Mouse (Mus musculus) intestine, postnatal 0 days (tissue): ENCODE measurements around the gene Tmem202. TPM values are rescaled to one million over a fixed set of nuclear protein-coding genes. Genes with fewer than 3 reads are reported as not detected.

ENCODE experiments used
- ATAC-seq: fragments of 200-750 bp; cut with Nextera tagmentation; 2 replicates; pipeline ENCODE4 v1.8.0; 2017; ENCODE audit warnings: mild to moderate bottlenecking, moderate TSS enrichment, moderate library complexity
- H3K27ac ChIP-seq: fragments of 300-500 bp; sonication (generic); 2 replicates; pipeline ENCODE4 v1.5.1; 2014; ENCODE audit warnings: mild to moderate bottlenecking, low read depth, low read length, moderate library complexity
- H3K27me3 ChIP-seq: fragments of 300-500 bp; sonication (generic); replicated peaks from 2 replicates; pipeline ENCODE4 v1.6.1; 2014; ENCODE audit warnings: low read length, mixed read lengths; ENCODE audit not compliant: control insufficient read depth, insufficient read depth
- H3K36me3 ChIP-seq: fragments of 300-500 bp; sonication (generic); 2 replicates; pipeline ENCODE4 v1.6.1; 2014; ENCODE audit warnings: mild to moderate bottlenecking, moderate library complexity; ENCODE audit not compliant: control insufficient read depth, insufficient read depth
- H3K4me1 ChIP-seq: fragments of 300-500 bp; sonication (generic); replicated peaks from 2 replicates; pipeline ENCODE4 v1.6.1; 2014; ENCODE audit warnings: antibody characterized with exemption, low read length, mixed read lengths; ENCODE audit not compliant: control insufficient read depth, insufficient read depth
- H3K4me2 ChIP-seq: fragments of 300-500 bp; sonication (generic); replicated peaks from 2 replicates; pipeline ENCODE4 v1.6.1; 2014; ENCODE audit warnings: low read depth, mild to moderate bottlenecking, moderate library complexity
- H3K4me3 ChIP-seq: fragments of 300-500 bp; sonication (generic); 2 replicates; pipeline ENCODE4 v1.5.1; 2014; ENCODE audit warnings: low read depth, low read length
- H3K9ac ChIP-seq: fragments of 300-500 bp; sonication (generic); 2 replicates; pipeline ENCODE4 v1.6.1; 2014; ENCODE audit warnings: mild to moderate bottlenecking, low read depth, low read length
- H3K9me3 ChIP-seq: fragments of 300-500 bp; sonication (generic); 2 replicates; pipeline ENCODE4 v1.6.1; 2016; ENCODE audit warnings: mixed run types; ENCODE audit not compliant: control insufficient read depth
- CTCF ChIP-seq: sonication (generic); IDR thresholded peaks from 2 replicates; pipeline ENCODE4 v1.5.1; 2016; ENCODE audit warnings: low read depth, mild to moderate bottlenecking, control low read depth, antibody characterized with exemption, moderate library complexity
- WGBS: fragments of 180-500 bp; shearing (Covaris S2); extraction: QIAGEN DNeasy Blood & Tissue Kit; methylation state at CpG from one replicate; pipeline ENCODE4 v1.1.7; 2014; 5-methylcytosine and 5-hydroxymethylcytosine counted together
- polyA plus RNA-seq: library from polyadenylated mRNA; unstranded; fragments of >200 nt; fragmentation: Nextera tagmentation; extraction: Ambion mirVana; gene quantifications from 2 replicates; pipeline ENCODE4 v1.2.1, GENCODE M21; 2015

Tmem202 gene
- polyA plus RNA-seq, 1 experiment from 2014 or later, result 3.0 TPM

GRCm38 (mm10) chr9:59485511-59486075, 54.1 kb downstream of the Tmem202 start:
- WGBS, result under 1% methylated on average over 34 of the region's 34 CpGs

GRCm38 (mm10) chr9:59484760-59485159, 54.9 kb downstream of the Tmem202 start:
- ATAC-seq, result no peak

More at GRCm38 (mm10) chr9:59485511-59486075, 54.1 kb downstream of the Tmem202 start:
- H3K4me1 ChIP-seq, result 0 out of 2 replicates have a peak, but pooled peaks cover 4% of the 10 kb centered on the region
- H3K36me3 ChIP-seq, result no peaks in the 10 kb centered on the region
- TF ChIP-seq CTCF, result peak; percentile 43
- H3K27ac ChIP-seq, result peak overlapping the region; percentile 100
- peak overlapping the region; percentile 73 for H3K4me2 ChIP-seq
- peak; percentile 53 for ATAC-seq
- peak overlapping the region; percentile 93 for H3K4me3 ChIP-seq
- H3K9ac ChIP-seq, result peak overlapping the region; percentile 95
- H3K27me3 ChIP-seq, result no peaks in the 10 kb centered on the region
- H3K9me3 ChIP-seq, result no peaks in the 10 kb centered on the region

GRCm38 (mm10) chr9:59482419-59482818, 57.2 kb downstream of the Tmem202 start:
- WGBS, result 46% methylated on average over 1 of the region's 1 CpGs
- H3K36me3 ChIP-seq, result no peaks in the 10 kb centered on the region
- H3K27ac ChIP-seq, result no peak overlapping the region
- no peak overlapping the region for H3K4me2 ChIP-seq
- no peak overlapping the region for H3K9ac ChIP-seq
- H3K4me1 ChIP-seq, result 0 out of 2 replicates have a peak, but pooled peaks cover 4% of the 10 kb centered on the region
- peak; percentile 71 for TF ChIP-seq CTCF
- H3K27me3 ChIP-seq, result no peaks in the 10 kb centered on the region
- H3K9me3 ChIP-seq, result no peaks in the 10 kb centered on the region
- ATAC-seq, result no peak
- H3K4me3 ChIP-seq, result no peak overlapping the region

More at GRCm38 (mm10) chr9:59484760-59485159, 54.9 kb downstream of the Tmem202 start:
- Histone ChIP-seq H3K9ac (peak overlapping the region; percentile 95), H3K4me1 (0 out of 2 replicates have a peak, but pooled peaks cover 4% of the 10 kb centered on the region), H3K27me3 (no peaks in the 10 kb centered on the region), H3K4me2 (peak overlapping the region; percentile 73), H3K36me3 (no peaks in the 10 kb centered on the region), H3K4me3 (peak overlapping the region; percentile 93), H3K27ac (no peak overlapping the region), H3K9me3 (no peaks in the 10 kb centered on the region)
- 4% methylated on average over 7 of the region's 7 CpGs for WGBS
- no peak for TF ChIP-seq CTCF

- Histone ChIP-seq H3K27me3 (no peaks in the 10 kb centered on the region), H3K4me1 (no peaks in the 10 kb centered on the region; the same call in 1 of the 2 replicates), H3K4me3 (no peak overlapping the region), H3K36me3 (0 out of 2 replicates have a peak, but pooled peaks cover 6% of the 10 kb centered on the region), H3K9me3 (no peaks in the 10 kb centered on the region), H3K4me2 (no peak overlapping the region), H3K9ac (no peak overlapping the region), H3K27ac (no peak overlapping the region)
- TF ChIP-seq CTCF, result no peak
- no peak for ATAC-seq
- WGBS, result 84% methylated on average over 2 of the region's 2 CpGs
Measured at GRCm38 (mm10) chr9:59476617-59477016, 63.0 kb downstream of the Tmem202 start.

GRCm38 (mm10) chr9:59474838-59475237, 64.8 kb downstream of the Tmem202 start:
- Histone ChIP-seq H3K9ac (no peak overlapping the region), H3K27ac (no peak overlapping the region), H3K4me1 (no peaks in the 10 kb centered on the region; the same call in 1 of the 2 replicates), H3K27me3 (no peaks in the 10 kb centered on the region), H3K4me2 (no peak overlapping the region), H3K4me3 (no peak overlapping the region), H3K9me3 (no peaks in the 10 kb centered on the region), H3K36me3 (0 out of 2 replicates have a peak, but pooled peaks cover 6% of the 10 kb centered on the region)
- no peak for ATAC-seq
- WGBS, result 91% methylated on average over 1 of the region's 1 CpGs
- no peak for TF ChIP-seq CTCF

DNA sequence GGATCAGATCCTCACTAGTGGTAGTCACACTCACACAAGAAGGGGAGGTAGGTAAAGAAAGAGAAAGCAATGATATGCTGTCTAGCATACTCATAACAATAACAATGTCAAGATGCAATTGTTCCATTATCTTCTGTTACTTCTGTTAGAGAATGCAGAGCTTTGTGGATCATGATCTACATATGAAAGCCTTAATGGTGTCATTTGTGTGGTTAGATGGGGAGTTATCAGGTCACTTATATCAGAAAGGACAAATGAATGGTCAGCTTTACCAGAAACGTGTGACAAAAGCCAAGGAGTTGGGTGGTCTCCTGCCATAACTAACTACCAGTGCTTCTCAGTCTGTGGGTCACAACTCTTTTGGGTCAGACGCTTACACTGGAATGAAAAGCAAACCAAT, 66.5 kb downstream of the Tmem202 start:
- H3K4me2 ChIP-seq, result no peak overlapping the region
- no peak overlapping the region for H3K9ac ChIP-seq
- H3K27me3 ChIP-seq, result no peaks in the 10 kb centered on the region
- no peak for TF ChIP-seq CTCF
- H3K4me3 ChIP-seq, result no peak overlapping the region
- 87% methylated on average over 2 of the region's 2 CpGs for WGBS
- H3K27ac ChIP-seq, result no peak overlapping the region
- no peak for ATAC-seq
- H3K9me3 ChIP-seq, result no peaks in the 10 kb centered on the region
- H3K4me1 ChIP-seq, result no peaks in the 10 kb centered on the region; the same call in 1 of the 2 replicates
- 0 out of 2 replicates have a peak, but pooled peaks cover 6% of the 10 kb centered on the region for H3K36me3 ChIP-seq
